Mouse (Mus musculus): ENCODE data around the gene Gtf2h1.
"Not testable (repeated sequence)": the region's sequence is repeated elsewhere in the genome, so short reads cannot be mapped to it uniquely, and the experiment has no call there.

The Gtf2h1 gene

DNA sequence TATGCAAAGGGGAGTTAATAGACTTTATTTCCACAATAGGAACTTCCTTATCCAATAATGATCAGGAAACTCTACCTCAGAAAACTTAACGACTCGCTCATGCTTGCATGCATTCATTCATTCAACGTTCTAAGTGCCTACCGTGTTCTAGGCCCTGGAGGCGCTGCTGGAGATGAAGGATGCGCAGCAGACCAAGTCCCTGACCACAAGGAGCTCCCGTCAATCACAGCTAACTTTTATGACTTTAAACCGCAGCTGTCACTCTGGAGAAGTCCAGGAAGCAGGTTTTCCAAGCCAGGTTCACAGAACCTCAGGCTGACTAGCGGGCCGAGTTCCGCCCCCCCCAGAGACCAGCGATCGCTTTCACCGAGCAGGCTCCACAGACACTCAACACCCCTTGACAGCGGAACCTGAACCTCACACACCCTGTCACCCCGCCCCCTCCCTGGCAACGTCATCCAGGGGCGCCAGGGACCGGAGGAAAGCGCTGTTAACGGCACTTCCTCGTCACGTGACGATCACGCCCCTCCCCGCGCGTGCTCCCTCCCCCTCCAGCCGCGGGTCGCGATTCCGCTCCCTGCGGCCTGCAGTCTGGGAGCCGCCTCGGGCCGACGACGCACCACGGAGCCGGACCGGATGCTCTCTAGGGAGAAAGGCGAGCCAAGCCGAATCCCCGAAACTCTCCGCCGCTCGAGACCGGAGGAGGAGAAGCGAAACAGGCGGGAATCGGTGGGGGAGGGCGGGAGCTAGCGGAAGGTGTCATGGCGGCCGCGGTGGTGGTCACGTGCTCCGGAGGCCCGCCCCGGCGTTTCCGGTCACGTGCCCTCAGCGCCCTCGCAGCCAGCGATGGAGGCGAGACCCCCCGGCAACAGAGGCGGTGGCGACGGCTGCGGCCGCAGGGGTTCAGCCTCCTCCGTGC is at the start of gene Gtf2h1, which contains the start of gene Hps5:
Gene Gtf2h1, plus strand, starts transcription at position 817 of the 919 bp plus-strand sequence.
Gene Hps5, minus strand, starts transcription at position 778 of the 919 bp plus-strand sequence.
- DNase-seq: peak; percentile 100

DNA sequence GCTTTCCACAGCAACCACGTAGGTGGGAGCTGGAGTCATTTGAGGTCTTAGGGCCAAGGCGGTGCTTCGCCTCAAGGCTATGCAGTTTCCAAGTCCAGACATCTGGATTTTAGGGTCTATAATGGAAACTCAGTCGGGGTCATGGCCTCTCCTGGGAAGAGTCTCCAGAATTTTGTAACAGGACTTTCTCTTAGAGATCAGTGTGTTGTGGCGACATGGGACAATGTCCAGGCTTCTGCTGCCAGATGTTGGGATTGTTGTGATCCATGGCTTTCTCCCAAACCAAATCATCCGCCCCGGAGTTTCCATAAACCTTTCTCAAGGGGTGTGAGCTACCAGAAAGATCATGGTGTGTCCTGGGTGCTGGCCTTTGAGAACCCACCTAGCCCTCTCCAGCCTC is 49.5 kb upstream of the Gtf2h1 start:
- DNase-seq: no peak

DNA sequence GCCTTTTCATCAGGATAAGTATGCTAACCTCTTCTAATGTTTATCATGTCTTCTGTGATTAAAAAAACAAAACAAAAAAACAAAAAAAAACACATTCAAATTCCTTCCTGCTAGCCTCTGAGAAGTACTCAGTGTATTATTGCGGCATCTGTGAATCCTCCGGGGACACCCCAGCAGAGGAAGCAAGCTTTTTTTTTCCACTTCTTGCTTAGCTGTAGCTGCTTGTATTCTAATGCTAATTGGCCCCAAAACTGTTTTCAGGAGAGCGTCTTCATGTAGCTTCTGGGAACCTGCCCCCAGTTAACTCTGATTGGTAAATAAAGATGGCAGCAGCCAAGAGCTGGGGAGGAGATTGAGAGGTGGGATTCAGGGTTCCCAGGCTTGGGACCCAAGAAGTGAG is 47.4 kb upstream of the Gtf2h1 start:
- no peak for DNase-seq

DNA sequence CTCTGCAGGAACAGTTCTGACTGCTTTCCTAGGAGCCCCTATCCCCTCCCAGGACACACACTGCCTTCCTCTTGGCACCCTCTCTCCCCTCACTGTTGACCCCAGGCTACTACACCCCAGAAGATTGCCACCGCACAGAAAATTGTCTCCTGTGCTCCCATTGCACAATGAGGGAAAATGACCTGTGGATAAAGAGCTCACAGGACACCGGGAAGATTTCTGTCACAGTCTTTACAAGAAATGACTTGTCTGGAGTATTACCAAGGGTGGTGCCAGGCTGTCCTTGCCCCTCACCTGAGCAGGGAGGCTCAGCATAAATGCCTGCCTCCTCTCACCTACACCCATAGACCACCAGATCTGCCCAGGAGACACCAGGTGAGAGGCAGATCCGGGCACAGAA is 44.4 kb upstream of the Gtf2h1 start, which contains the start of gene Saa2:
Gene Saa2, plus strand, starts transcription at position 301 of the 400 bp plus-strand sequence.
- no peak for DNase-seq

DNA sequence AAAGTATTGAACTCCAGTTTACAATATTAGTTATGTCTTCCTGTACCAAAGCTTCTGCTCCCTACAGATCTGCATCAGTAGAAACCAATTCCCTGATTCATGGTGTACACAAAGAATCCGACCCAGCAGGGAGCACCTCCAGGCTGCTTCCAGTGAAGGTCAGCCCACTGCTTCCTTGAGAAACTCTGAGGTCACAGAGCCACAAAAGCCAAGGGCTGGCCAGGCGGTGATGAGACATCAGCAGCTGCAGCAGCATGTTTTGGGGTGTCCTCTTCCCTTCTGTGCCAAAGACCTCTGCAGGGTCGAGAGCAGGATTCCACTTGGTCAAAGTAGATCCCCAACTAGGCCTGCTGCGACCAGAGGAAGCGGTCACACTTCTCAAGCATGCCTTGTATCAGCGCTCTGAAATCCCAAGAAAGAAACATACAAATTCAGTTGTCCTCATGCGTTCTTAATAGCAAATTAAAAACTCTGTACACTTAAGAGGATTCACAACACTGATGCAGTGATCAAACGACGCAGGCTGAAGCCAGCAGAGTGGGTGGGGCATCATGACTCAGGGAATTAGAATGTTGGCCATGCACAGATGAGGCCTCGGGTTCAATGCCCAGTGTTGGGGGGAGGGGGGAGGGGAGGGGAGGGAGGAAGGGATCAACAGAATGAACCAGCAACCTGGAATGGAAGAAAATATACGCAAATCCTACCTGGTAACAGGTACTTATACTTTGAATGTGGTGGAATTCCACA is 34.7 kb upstream of the Gtf2h1 start:
- no peak for DNase-seq

DNA sequence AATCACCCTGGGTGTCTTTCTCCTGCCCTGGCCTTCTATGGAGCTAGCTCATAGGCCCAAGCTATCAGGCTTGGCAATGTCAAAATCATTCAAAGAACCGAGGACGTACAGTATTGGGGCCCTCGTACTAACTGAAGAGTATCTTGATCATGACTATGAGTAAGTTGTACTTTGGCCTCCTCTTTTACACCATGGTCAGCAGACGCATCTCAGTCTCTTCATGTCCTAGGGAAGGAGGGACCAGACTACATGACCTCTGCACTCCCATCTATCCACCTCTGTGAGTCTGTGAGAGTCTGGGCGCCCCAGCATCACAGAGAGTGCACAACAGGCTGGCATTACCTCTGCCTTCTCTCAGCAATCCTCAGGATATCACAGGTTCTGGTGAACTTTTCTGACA is 33.3 kb upstream of the Gtf2h1 start:
- no peak for DNase-seq

DNA sequence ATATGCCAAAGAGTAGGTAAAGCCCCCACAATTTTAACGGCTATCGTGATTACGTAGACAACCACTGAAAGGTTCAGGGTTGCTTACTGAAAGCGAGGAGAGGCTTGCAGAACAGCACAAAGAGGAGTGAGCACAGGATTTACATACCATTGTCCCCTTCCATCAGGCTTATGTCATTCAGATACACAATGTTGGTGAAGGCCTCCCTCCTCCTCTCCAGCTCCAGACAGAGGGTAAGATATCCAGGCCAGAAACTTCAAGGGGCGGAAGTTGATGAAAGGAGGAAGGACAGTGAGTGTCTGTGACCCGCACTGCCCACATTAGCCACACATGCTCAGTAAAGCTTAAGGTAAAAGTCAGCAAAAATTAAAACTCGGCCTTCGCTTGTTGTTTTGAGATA is 31.2 kb upstream of the Gtf2h1 start:
- DNase-seq: no peak

DNA sequence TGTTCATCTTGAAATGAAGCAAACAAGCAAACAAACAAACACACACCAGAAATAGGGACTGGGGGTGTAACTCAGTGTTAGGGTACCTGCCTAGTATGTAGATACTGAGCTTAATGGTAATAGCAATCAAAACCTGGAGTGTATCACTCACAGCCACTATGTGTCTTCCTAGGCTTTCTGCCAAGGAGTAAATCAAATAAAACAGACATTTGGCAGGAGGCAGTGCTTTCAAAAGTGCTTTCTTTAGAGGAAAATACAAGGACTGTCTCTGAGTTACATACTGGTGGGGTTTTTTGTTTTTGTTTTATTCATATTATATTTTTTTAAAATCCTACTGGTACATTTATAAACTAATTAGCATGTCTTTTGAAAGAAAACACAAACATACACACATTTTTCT is 28.5 kb upstream of the Gtf2h1 start:
- no peak for DNase-seq

DNA sequence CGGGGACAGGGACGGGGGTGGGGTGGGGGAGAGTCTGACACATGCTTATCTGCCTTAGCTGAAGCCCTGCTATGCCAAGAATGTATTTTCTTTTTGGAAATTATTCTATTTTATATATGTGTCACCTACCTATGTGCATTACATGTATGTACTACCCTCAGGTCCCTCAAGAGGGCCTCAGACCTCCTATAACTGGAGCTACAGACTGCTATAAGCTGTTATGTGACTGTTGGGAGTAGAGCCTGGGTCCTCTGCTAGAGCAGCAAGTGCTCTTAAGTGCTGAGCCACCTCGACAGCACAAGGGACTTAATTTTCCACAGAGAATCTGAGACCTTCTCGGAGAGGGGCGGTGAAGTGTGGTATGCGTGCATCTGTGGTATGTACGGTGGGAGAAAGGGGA is 27.5 kb upstream of the Gtf2h1 start:
- no peak for DNase-seq

DNA sequence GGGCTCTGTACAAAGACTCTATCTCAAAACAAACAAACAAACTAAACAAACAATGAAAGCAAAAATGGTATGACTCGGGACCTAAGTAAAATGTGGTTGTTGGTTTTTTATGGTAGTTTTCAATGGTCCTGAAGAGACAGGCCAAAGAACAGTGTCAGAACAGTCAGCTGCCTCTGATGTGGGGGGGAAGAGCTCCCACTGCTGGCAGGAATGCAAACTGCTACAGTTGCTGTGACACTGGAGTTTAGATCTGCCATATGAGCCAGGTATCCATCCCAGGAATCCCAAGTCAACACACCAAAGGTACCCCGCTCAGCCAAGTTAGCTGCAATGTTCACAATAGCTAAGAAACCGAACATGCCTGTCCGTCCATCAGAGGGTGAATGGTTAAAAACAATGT is 25.2 kb upstream of the Gtf2h1 start:
- peak; percentile 79 to 82 for DNase-seq

DNA sequence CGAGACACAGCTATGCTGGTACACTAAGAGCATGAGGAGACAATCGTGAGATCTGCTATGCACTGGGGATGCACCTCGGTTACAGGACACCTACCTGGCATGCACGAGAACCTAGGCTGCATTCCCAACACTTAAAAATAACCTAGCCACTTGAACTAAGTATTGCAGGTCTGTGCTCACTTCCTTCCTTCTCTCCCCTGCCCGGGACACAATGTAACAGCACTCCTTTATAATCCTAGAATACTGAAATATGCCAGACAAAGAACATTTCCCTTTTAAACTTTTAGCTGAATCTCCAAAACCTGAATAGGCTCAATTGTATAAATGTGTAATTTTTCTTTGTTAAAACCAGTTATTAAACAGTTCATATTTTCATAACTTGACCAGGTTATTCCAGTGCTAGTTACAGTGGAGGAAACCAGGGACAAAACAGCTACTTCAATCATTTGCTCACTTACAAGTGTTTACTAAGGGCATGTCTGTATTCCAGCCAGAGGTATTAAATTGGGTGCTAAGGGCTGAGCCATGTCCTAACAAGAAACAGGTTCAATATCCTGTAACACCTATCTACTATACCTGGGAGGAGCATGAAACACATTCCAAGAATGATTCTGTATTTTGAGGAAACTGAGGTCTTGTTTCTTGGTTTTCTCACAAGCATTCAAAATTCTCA is 6.6 kb upstream of the Gtf2h1 start:
- DNase-seq: no peak

DNA sequence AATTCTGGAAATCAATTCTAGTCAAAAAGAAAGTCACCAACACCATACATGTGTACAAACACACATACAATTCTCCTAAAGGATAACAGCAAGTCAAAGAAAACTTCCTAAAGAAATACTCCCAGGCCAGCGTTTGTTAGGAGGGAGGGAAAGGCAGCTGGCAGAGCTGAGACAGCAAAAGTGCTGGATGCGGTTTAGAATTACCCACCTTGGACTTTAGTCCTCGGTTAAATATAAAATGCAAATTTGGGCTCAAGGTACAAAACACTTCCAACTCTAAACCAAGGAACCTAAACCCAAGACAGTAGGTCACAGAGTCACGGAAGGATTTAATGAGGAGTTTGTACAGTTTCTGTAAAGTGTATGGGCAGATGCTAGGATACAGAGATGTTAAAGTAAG is 2.0 kb upstream of the Gtf2h1 start:
- DNase-seq: no peak

DNA sequence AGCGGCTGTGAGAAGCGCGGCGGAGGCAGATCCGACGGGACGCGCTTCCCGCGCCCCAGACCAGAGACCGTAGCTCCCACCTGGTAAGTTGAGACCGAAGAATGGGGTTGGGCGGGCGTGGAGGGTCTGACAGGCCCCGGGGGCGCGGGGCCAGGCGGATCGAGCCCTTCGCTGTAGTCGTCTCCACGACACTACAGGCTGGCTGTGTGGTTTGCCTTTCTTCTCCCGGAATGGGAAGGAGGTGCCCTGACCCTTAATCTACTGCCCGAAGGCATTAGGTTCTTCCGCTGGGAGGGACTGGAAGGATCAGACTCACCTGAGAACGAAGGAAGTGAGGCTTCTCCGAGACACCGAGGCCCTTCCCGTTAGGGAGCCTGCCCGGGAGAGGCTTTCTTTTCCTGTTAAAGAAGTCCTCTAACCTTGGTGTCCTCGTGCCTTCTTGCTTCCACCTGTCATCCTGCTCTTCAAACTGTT is 340 bp downstream of the Gtf2h1 start:
- no peak for DNase-seq

DNA sequence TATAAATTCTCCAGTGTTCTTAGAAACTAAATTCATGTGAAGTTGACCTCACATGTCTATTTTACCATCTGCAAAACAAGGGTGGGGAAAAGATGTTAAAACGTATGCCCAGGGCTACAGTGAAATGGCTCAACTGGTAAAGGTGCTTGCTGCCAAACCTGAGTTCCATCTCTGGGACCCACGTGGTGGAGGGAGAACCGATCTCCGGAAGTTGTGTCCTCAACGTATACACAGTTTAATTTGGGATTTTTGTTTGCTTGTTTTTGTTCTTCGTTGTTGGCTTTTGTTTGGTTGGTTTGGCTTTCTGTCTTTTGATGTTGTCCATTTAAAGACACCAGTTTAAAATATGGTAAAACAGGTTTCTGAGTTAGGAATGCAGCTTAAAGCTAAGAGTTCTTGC is 876 bp downstream of the Gtf2h1 start:
- DNase-seq: no peak

DNA sequence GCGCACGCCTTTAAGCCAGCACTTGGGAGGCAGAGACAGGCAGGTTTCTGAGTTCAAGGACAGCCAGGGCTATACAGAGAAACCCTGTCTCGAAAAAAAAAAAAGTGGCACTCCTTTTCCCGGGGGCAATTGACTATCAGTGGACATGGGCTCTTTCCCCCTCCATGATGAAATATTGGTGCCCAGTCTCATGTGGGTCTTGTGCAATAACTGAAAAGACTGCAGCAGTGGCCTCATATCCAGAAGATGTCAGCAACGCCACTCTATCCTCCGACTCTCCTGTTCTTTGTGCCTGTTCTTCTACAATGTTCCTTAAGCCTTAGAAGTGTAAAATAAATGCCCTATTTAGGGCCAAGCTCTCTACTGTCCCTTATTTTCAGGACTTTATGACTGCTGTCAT is 14.4 kb downstream of the Gtf2h1 start:
- DNase-seq: no peak

DNA sequence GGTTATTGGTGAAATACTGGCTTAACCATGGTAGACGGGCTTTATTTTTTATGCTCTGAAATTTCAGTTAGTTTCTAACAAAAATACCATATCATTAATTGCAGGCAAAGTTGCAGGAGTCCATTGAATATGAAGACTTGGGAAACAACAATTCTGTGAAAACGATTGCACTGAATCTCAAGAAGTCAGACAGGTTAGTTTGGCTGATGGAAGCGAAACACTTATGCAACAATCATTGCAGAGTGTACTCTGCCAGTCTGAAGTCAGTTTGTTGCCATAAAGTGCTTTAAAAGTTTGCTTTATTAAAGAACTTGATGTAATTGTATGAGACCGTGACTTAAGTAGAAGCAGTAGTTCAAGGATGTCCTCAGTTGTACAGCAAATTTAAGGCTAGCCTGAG is 18.1 kb downstream of the Gtf2h1 start:
- no peak for DNase-seq

DNA sequence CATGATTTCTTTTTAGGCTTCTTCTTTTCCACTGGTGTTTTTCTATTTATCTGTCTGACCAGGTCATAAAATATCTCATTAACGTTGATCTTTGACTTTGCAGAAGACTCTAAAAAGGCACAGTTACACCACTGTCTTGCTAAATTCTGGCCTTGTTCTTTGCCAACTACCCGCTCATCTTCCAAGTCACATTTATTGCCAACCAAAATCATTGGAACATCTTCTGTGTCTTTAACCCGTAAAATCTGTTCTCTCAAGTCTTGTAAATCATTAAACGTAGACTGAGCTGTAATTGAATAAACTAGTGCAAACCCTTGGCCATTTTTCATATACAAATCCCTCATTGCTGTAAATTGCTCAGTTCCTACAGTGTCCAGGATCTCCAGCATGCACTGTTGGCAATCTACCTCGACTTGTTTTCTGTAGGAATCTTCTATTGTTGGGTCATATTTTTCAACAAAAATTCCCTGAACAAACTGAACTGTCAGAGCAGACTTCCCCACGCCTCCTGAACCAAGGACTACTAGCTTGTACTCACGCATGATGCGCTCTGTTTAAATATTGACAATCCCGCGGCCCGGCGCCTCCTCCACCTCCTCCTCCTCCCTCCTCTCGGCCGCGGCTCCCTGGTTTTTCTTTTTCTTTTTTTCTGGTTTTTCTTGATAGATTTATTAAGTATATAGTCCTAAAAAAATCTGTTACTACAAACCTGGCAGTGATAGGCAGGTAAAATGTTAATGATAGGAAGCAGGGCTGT is 25.2 kb downstream of the Gtf2h1 start:
- DNase-seq: not testable (repeated sequence)

DNA sequence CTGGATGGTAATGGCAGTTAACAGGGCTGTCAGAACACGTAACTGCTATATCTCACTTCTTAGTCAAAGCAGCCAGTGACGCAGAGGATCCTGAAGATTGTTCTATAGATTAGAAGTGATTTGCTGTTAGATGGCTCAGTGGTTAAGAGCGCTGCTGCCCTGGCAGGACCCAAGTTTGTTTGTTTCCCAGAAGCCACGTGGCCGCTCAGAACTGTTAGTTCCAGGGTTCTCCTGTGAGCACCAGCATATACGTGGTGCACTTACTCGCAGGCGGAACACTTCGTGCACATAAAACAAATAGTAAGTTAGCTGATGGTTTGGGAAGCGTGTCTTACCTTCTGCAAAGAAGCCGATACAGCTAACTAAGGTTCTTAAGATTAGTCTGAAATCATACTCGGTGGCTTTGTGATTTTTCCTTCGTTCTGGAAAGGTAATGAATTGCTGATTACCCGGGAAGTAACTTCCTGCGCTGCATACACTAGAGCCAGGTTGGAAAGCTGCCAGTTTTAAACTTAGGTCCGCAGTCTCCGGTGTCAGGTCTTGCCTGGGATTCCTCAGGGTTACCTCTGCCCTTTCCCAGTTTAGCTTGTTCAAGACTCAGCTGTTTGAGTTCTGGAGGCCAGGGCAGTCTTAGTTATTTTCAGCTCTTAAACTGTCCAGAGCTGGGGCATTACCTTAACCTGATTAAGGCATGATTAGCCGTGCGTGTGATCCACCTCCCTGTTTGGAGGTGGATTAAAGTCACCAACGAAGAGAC is 31.3 kb downstream of the Gtf2h1 start:
- no peak for DNase-seq

DNA sequence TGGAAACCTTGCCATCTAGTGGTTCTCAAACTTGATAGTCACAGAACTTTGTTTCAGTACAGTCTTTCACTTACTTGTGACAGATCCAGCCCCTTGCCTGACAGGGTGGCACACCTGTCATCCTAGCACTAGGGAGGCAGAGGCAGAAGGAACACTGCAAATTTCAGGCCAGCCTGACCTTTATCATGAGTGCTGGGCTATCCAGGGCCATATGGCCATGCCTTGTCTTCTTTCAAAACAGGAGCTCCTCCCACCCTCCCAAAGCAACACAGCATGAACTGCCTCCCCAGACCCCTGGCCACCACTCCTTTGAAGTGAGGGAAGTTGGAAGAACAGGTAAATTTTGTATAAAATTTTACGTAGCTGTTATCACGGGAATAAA is 31.9 kb downstream of the Gtf2h1 start:
- DNase-seq: no peak

DNA sequence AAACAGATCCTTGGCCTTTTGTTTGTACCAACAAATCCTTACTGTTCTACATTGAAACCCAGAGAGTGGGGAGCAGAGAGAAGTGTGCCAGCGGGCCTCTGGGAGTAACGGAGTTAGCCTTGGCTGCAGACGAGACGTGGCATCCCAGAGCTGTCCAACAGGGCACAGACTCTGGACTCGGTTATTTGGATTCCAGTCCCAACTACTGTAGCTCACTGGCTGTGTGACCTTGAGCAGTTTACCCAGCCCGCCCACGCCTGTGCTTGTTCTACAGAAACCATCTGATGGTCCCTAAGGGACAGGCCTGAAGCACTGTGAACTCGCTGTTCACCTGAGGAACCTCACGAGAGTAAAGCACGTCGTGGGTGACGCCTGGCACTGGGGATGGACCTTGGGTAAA is 34.0 kb downstream of the Gtf2h1 start:
- DNase-seq: no peak

DNA sequence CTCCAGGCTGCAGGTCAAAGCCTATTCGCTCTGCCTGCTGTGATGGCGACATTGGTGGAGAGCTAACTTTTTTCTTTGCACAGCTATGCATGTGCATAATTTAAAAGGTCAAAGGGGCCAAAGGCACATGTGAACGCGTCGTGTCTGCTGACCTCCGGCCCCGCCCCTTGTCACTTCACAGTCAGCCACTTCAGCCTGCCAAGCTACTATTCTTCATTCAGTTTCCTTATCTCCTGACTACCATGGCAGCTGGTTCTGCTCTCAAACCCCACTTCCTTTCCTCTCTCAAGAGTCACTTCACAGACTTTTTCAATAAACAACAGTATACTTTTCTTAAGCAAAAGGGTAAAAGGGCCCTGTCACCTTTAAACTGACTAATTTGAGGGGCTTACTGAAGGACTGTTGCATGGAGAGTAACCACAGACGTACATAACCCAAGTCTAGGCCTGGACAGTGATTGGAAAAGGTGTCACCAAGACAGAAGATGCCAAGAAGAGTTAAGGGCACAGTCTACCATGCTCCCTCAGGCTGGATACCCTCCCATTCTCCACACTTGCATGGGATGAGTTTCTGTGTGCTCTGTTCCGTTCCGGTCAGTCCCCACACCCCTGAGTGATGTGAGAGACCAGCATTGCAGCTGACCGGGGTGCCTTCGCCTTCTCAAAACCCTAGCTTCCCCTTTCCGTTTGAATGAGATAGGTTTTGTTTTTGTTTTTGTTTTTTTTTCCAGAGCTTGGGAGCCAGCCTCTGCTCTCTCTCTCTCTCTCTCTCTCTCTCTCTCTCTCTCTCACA is 35.1 kb downstream of the Gtf2h1 start:
- no peak for DNase-seq
